Mouse (Mus musculus) lung, adult 2 months (tissue): ENCODE data around the gene Rabif.
"Not testable (repeated sequence)": the region's sequence is repeated elsewhere in the genome, so short reads cannot be mapped to it uniquely, and the experiment has no call there.

Experiments
- CTCF ChIP-seq: fragments of 200-500 bp; IDR thresholded peaks from 2 replicates; pipeline ENCODE4 v1.5.1; 2011; ENCODE audit warnings: mild to moderate bottlenecking, low read length, control low read depth; ENCODE audit not compliant: insufficient read depth
- POLR2A ChIP-seq: fragments of 200-500 bp; IDR thresholded peaks from 2 replicates; pipeline ENCODE4 v1.6.1; 2011; ENCODE audit warnings: low read depth, mild to moderate bottlenecking, control low read depth, low read length, borderline replicate concordance; ENCODE audit errors: extremely low read depth

DNA sequence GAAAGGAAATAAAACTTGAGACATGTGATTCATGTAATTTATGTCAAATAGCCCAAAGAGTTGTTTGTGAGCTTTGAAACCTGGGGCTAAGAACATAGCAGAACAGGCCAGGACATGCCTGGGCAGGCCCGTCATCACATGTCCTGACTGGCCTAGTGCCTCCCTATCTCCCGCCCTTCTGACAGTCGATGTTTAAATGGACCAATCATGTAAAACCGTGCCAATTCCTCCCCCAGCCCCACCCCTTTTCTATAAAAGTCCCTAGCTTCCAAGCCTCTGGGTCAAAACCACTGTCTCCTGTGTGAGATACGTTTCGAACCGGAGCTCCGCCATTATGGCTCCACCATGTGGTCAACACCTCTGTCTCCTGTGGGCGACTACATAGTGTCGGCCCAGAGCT, 39.3 kb downstream of the Rabif start:
- not testable (repeated sequence) for TF ChIP-seq POLR2A, CTCF
